Mouse (Mus musculus): Measurements from ENCODE around the gene Cct5. TPM values are rescaled to one million over a fixed set of nuclear protein-coding genes. Genes with fewer than 3 reads are reported as not detected.

The Cct5 gene
- polyA plus RNA-seq, 1 experiment from 2014 or later: 695 TPM

DNA sequence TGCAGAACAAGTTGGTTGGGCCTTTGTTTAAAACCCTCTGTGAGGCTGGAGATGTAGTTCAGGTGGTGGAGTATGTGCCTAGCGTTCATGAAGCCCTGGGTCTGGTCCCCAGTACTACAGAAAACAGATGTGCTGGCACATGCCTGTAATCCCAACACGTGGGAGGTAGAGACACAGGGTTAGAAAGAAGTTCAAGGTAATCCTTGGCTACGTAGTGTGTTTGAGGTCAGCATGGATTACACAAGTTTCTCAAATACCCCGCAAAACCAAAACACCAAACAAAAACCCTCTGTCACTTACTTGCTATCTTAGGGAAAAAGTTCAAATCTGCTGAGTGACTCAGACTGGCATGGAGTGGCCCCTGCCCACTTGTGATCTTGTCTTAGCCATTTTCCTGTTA is 10.4 kb upstream of the Cct5 start:
- H3K27ac ChIP-seq (ENCODE audit: low read depth, low read length): no peak overlapping the region
- H3K4me3 ChIP-seq (ENCODE audit: low read depth, low read length): no peak overlapping the region
- H3K4me1 ChIP-seq (replicated peaks; ENCODE audit: control insufficient read depth, insufficient read depth, low read length): no peaks in the 10 kb centered on the region
- no peaks in the 10 kb centered on the region for H3K9me3 ChIP-seq (ENCODE audit: control insufficient read depth, low read length)
- no peak overlapping the region for H3K9ac ChIP-seq (ENCODE audit: low read length)
- no peaks in the 10 kb centered on the region for H3K27me3 ChIP-seq (ENCODE audit: control insufficient read depth, insufficient read depth, low read length)
- no peaks in the 10 kb centered on the region for H3K36me3 ChIP-seq (ENCODE audit: control insufficient read depth, insufficient read depth, low read length)
- WGBS: 90% methylated on average over 4 of the region's 4 CpGs
- DNase-seq (ENCODE audit: low spot score): no peak
- no peak for ATAC-seq (replicated peaks; ENCODE audit: low FRiP score)
- H3K4me2 ChIP-seq (ENCODE audit: low read depth, low read length, severe bottlenecking): no peak overlapping the region

DNA sequence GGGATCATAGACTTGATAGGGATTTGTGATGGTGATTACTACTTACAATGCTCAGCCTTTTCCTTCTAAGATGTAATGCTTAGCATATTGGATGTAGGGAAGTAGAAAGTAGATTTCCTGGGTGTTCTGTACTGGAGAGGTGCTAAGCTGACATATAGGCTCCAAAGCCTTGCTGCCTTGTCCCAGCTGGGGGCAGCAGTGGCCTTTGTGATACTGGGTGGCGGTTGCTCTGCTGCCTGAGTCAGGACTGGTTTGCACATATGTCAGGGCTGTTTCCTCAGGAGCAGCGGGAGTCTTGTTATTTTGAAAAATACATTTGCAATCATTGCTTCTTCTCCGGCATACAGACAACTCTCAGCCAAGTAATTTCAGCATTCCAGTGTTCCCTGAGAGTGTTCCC is 9.4 kb upstream of the Cct5 start:
- peak; percentile 59 for DNase-seq (ENCODE audit: low spot score)
- no peak overlapping the region for H3K4me3 ChIP-seq (ENCODE audit: low read depth, low read length)
- no peak overlapping the region for H3K9ac ChIP-seq (ENCODE audit: low read length)
- H3K4me2 ChIP-seq (ENCODE audit: low read depth, low read length, severe bottlenecking): no peak overlapping the region
- H3K9me3 ChIP-seq (ENCODE audit: control insufficient read depth, low read length): no peaks in the 10 kb centered on the region
- no peak overlapping the region for H3K27ac ChIP-seq (ENCODE audit: low read depth, low read length)
- no peaks in the 10 kb centered on the region for H3K4me1 ChIP-seq (replicated peaks; ENCODE audit: control insufficient read depth, insufficient read depth, low read length)
- ATAC-seq (replicated peaks; ENCODE audit: low FRiP score): no peak
- no peaks in the 10 kb centered on the region for H3K36me3 ChIP-seq (ENCODE audit: control insufficient read depth, insufficient read depth, low read length)
- 80% methylated on average over 3 of the region's 3 CpGs for WGBS
- no peaks in the 10 kb centered on the region for H3K27me3 ChIP-seq (ENCODE audit: control insufficient read depth, insufficient read depth, low read length)

DNA sequence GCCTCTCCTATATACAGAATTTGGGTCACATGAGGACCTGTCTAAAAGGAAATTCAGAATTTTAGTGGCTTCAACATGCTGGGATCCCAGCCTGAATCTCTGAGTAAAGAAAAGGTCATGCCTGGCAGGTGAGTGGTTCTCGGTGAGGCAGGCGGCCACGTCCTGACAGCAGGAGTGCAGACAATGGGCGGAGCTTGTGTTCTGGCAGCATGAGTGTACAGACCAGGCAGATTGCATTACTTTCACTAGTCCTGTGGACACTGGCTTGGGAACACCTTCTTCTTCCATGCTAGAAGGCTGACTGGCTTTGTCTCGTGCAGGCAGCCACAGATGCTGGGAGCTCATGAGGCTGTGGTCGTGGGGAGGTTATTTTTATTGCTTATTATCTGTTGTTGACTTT is 5.2 kb upstream of the Cct5 start:
- peaks cover 4% of the 10 kb centered on the region; the same call in 1 of the 2 replicates for H3K4me1 ChIP-seq (replicated peaks; ENCODE audit: control insufficient read depth, insufficient read depth, low read length)
- H3K36me3 ChIP-seq (ENCODE audit: control insufficient read depth, insufficient read depth, low read length): no peaks in the 10 kb centered on the region
- DNase-seq (ENCODE audit: low spot score): no peak
- WGBS: 78% methylated on average over 6 of the region's 6 CpGs
- no peaks in the 10 kb centered on the region for H3K9me3 ChIP-seq (ENCODE audit: control insufficient read depth, low read length)
- no peak for ATAC-seq (replicated peaks; ENCODE audit: low FRiP score)
- H3K9ac ChIP-seq (ENCODE audit: low read length): no peak overlapping the region
- no peak overlapping the region for H3K27ac ChIP-seq (ENCODE audit: low read depth, low read length)
- H3K27me3 ChIP-seq (ENCODE audit: control insufficient read depth, insufficient read depth, low read length): no peaks in the 10 kb centered on the region
- no peak overlapping the region for H3K4me3 ChIP-seq (ENCODE audit: low read depth, low read length)
- no peak overlapping the region for H3K4me2 ChIP-seq (ENCODE audit: low read depth, low read length, severe bottlenecking)

DNA sequence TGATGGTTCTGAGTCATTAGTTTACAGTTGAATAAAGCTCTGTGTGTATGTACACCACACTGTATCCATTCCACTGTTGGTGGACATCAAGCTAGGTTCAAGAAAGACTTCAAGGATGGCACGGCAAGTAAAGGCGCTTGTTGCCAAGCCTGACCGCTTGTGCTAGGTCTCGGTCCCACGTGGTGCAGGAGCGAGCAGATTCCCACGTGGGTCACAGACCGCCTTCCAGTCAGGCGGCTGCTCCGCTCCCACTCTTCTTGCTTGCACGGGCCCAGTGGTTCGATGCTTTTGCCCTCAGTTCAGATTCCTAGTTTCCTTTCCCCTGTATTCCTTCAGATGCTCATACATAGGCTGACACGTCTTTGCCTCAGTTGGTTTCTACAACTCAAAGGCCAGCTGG is 1.5 kb upstream of the Cct5 start:
- Histone ChIP-seq H3K9ac (ENCODE audit: low read length) (peak overlapping the region; percentile 20; the same call in 1 of the 2 replicates), H3K9me3 (ENCODE audit: control insufficient read depth, low read length) (no peaks in the 10 kb centered on the region), H3K27me3 (ENCODE audit: control insufficient read depth, insufficient read depth, low read length) (no peaks in the 10 kb centered on the region), H3K4me1 (replicated peaks; ENCODE audit: control insufficient read depth, insufficient read depth, low read length) (peaks cover 8% of the 10 kb centered on the region; the same call in 1 of the 2 replicates), H3K4me3 (ENCODE audit: low read depth, low read length) (peak overlapping the region; percentile 96; the same call in 1 of the 2 replicates), H3K36me3 (ENCODE audit: control insufficient read depth, insufficient read depth, low read length) (no peaks in the 10 kb centered on the region), H3K4me2 (ENCODE audit: low read depth, low read length, severe bottlenecking) (peak overlapping the region; percentile 63; the same call in 1 of the 2 replicates), H3K27ac (ENCODE audit: low read depth, low read length) (no peak overlapping the region)
- no peak for ATAC-seq (replicated peaks; ENCODE audit: low FRiP score)
- DNase-seq (ENCODE audit: low spot score): no peak
- 94% methylated on average over 13 of the region's 13 CpGs for WGBS

DNA sequence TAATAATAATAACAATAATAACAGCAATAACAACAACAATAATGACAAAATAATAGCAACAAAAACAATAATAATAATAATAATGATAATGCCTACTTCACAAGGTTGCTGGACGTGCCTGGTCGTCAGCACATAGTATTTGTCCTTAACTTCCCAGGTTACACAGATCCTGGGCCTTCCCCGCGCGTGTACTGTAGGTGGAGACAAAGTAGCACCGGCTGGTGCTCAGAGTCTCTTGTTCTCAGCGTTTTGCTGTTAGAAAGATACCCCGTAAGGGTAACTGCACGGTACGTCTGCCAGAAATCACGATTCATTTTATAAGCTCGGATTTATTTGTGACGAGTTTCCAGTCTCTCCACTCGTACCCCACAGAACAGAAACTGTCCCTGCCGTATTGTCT is 822 bp upstream of the Cct5 start:
- Histone ChIP-seq H3K4me1 (replicated peaks; ENCODE audit: control insufficient read depth, insufficient read depth, low read length) (peaks cover 8% of the 10 kb centered on the region; the same call in 1 of the 2 replicates), H3K9me3 (ENCODE audit: control insufficient read depth, low read length) (no peaks in the 10 kb centered on the region), H3K9ac (ENCODE audit: low read length) (peak overlapping the region; percentile 94), H3K4me2 (ENCODE audit: low read depth, low read length, severe bottlenecking) (peak overlapping the region; percentile 63), H3K27ac (ENCODE audit: low read depth, low read length) (peak overlapping the region; percentile 74; the same call in 1 of the 2 replicates), H3K36me3 (ENCODE audit: control insufficient read depth, insufficient read depth, low read length) (no peaks in the 10 kb centered on the region; the same call in 1 of the 2 replicates), H3K27me3 (ENCODE audit: control insufficient read depth, insufficient read depth, low read length) (no peaks in the 10 kb centered on the region), H3K4me3 (ENCODE audit: low read depth, low read length) (peak overlapping the region; percentile 96)
- 10% methylated on average over 15 of the region's 15 CpGs for WGBS
- peak; percentile 78 for DNase-seq (ENCODE audit: low spot score)
- peak; percentile 71 for ATAC-seq (replicated peaks; ENCODE audit: low FRiP score)

DNA sequence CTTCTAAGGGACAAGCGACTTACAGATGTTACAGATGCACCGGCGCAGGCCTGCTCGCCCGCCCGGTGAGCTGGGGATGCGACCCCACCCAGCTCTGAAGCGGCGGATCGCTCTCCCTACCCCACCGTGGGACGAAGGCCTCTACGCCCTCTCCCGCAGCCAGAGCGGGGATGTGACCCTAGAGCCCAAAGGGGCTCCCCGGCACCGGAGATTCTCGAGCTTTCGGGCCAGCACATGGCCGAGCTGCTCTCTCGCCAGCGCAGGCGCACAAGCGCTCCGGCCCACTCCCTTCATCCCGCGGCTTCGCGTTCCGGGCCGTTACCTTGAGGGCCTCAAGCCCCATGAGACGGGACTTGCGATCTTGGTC is 342 bp downstream of the Cct5 start:
- Histone ChIP-seq H3K27ac (ENCODE audit: low read depth, low read length) (peak overlapping the region; percentile 64; the same call in 1 of the 2 replicates), H3K36me3 (ENCODE audit: control insufficient read depth, insufficient read depth, low read length) (peaks cover 3% of the 10 kb centered on the region; the same call in 1 of the 2 replicates), H3K27me3 (ENCODE audit: control insufficient read depth, insufficient read depth, low read length) (no peaks in the 10 kb centered on the region), H3K9ac (ENCODE audit: low read length) (peak overlapping the region; percentile 94), H3K4me2 (ENCODE audit: low read depth, low read length, severe bottlenecking) (peak overlapping the region; percentile 89), H3K4me3 (ENCODE audit: low read depth, low read length) (peak overlapping the region; percentile 96), H3K4me1 (replicated peaks; ENCODE audit: control insufficient read depth, insufficient read depth, low read length) (peaks cover 8% of the 10 kb centered on the region; the same call in 1 of the 2 replicates), H3K9me3 (ENCODE audit: control insufficient read depth, low read length) (no peaks in the 10 kb centered on the region)
- ATAC-seq (replicated peaks; ENCODE audit: low FRiP score): peak; percentile 80
- WGBS: under 1% methylated on average over 33 of the region's 33 CpGs
- DNase-seq (ENCODE audit: low spot score): no peak

DNA sequence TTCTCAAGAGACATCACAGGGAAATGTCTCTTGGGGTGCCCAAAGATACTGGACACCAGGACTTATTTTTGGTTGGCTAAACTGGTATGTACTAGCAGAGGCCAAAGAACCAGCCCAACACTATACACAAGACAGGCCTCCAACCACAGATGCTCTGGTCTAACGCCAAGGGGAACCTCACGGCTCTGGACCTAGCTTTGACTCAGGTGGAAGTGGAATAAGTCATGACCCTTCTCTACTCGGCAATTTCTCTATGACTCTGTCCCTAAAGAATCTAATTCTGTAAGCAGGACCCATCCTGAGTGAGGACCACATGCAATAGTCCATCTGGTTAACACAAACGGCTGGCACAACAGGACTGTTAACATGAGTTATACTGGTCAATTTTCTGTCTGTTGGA is 1.8 kb downstream of the Cct5 start:
- WGBS: 82% methylated on average over 4 of the region's 4 CpGs
- Histone ChIP-seq H3K27me3 (ENCODE audit: control insufficient read depth, insufficient read depth, low read length) (no peaks in the 10 kb centered on the region), H3K4me2 (ENCODE audit: low read depth, low read length, severe bottlenecking) (peak overlapping the region; percentile 89; the same call in 1 of the 2 replicates), H3K27ac (ENCODE audit: low read depth, low read length) (no peak overlapping the region), H3K4me1 (replicated peaks; ENCODE audit: control insufficient read depth, insufficient read depth, low read length) (peaks cover 8% of the 10 kb centered on the region; the same call in 1 of the 2 replicates), H3K36me3 (ENCODE audit: control insufficient read depth, insufficient read depth, low read length) (peaks cover 6% of the 10 kb centered on the region; the same call in 1 of the 2 replicates), H3K9ac (ENCODE audit: low read length) (no peak overlapping the region), H3K9me3 (ENCODE audit: control insufficient read depth, low read length) (no peaks in the 10 kb centered on the region), H3K4me3 (ENCODE audit: low read depth, low read length) (peak overlapping the region; percentile 96; the same call in 1 of the 2 replicates)
- no peak for ATAC-seq (replicated peaks; ENCODE audit: low FRiP score)
- no peak for DNase-seq (ENCODE audit: low spot score)

DNA sequence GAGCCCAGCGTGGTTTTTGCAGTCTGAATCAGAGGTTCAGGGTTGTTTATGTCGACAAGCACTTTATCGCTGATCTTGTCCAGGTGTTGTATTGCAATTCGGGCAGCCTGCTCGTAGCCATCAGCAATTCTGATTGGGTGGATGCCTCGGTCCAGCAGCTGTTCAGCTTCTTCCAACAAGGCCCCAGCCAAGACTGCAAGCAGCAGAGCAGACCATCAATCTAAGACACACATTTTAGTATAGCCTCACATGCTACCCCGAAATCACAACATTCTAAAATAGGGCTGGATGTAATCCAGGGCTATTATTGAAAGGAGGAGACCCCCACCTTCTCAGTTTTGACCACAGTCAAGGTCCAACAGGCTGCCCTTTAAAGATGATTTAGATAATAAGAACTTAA is 6.0 kb downstream of the Cct5 start:
- no peak overlapping the region for H3K27ac ChIP-seq (ENCODE audit: low read depth, low read length)
- H3K4me1 ChIP-seq (replicated peaks; ENCODE audit: control insufficient read depth, insufficient read depth, low read length): 0 out of 2 replicates have a peak, but pooled peaks cover 4% of the 10 kb centered on the region
- no peak overlapping the region for H3K9ac ChIP-seq (ENCODE audit: low read length)
- no peak for DNase-seq (ENCODE audit: low spot score)
- 98% methylated on average over 7 of the region's 7 CpGs for WGBS
- ATAC-seq (replicated peaks; ENCODE audit: low FRiP score): no peak
- no peaks in the 10 kb centered on the region for H3K9me3 ChIP-seq (ENCODE audit: control insufficient read depth, low read length)
- H3K4me2 ChIP-seq (ENCODE audit: low read depth, low read length, severe bottlenecking): no peak overlapping the region
- peaks cover 36% of the 10 kb centered on the region for H3K36me3 ChIP-seq (ENCODE audit: control insufficient read depth, insufficient read depth, low read length)
- H3K4me3 ChIP-seq (ENCODE audit: low read depth, low read length): no peak overlapping the region
- no peaks in the 10 kb centered on the region for H3K27me3 ChIP-seq (ENCODE audit: control insufficient read depth, insufficient read depth, low read length)

DNA sequence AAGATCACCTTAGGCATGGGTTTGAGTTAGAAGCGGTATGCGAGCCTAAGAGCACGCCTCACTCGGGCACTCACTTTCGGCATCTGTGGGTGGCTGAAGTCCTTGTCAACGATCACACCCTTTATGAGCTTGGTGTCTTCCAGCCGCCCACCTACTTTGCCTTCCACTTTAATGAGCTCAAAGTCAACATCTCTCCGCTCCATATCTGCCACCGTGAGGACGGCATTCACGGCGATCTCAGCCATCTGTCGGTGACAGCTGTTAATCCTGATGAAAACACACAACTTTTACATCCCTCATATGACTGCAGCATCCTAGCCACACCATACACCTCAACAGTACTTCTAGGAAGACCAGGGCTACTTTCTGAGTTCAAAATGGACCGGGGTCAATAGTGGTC is 7.3 kb downstream of the Cct5 start:
- ATAC-seq (replicated peaks; ENCODE audit: low FRiP score) (no peak), DNase-seq (ENCODE audit: low spot score) (no peak)
- Histone ChIP-seq H3K9me3 (ENCODE audit: control insufficient read depth, low read length) (no peaks in the 10 kb centered on the region), H3K4me3 (ENCODE audit: low read depth, low read length) (no peak overlapping the region), H3K27ac (ENCODE audit: low read depth, low read length) (no peak overlapping the region), H3K9ac (ENCODE audit: low read length) (no peak overlapping the region), H3K27me3 (ENCODE audit: control insufficient read depth, insufficient read depth, low read length) (no peaks in the 10 kb centered on the region), H3K4me1 (replicated peaks; ENCODE audit: control insufficient read depth, insufficient read depth, low read length) (0 out of 2 replicates have a peak, but pooled peaks cover 1% of the 10 kb centered on the region), H3K36me3 (ENCODE audit: control insufficient read depth, insufficient read depth, low read length) (peaks cover 40% of the 10 kb centered on the region), H3K4me2 (ENCODE audit: low read depth, low read length, severe bottlenecking) (no peak overlapping the region)
- 95% methylated on average over 14 of the region's 14 CpGs for WGBS

Measured in forebrain, embryonic 11.5 days (tissue).